Mouse (Mus musculus): ENCODE measurements around the gene Lypla2.

DNA sequence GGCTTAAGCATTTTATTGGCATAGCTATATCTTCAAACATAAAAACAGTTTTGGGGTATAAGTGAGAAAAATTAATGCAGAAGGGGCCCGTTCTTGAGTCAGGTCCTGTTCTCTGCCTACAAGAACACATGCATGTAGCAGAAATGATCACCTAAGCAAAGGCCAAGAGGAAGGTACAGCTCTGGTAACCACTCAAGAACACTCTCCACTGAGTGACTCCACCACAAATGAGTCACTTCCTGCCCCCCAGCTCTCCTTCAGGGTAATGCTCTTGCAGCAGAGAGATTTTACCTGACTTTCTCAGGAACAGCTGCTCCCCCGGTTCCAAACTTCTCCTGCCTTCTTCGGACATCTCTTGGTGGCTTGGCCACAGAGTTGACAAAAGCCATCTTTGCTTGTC, 34.4 kb upstream of the Lypla2 start:
- TF ChIP-seq POLR2A (IDR thresholded peaks at IDR 0.05; ENCODE audit: low read depth, low read length) (no peak), GABPA (IDR thresholded peaks at IDR 0.05; ENCODE audit: insufficient replicate concordance, low read depth, low read length) (no peak), IRF4 (IDR thresholded peaks at IDR 0.05; ENCODE audit: low read depth, low read length) (no peak), EP300 (IDR thresholded peaks at IDR 0.05; ENCODE audit: low read length) (no peak), CHD2 (IDR thresholded peaks at IDR 0.05; ENCODE audit: low read length) (no peak), CTCF (conservative IDR thresholded peaks at IDR 0.05 in 1 of 2, IDR thresholded peaks at IDR 0.05 in 1 of 2; ENCODE audit: low read depth in 2 of 2, low read length in 2 of 2) (no peak), ZC3H11A (IDR thresholded peaks at IDR 0.05; ENCODE audit: low read depth, low read length) (no peak), RAD21 (IDR thresholded peaks at IDR 0.05; ENCODE audit: low read depth, low read length) (no peak), E2F4 (IDR thresholded peaks at IDR 0.05; ENCODE audit: insufficient replicate concordance, low read depth, low read length) (no peak), CHD1 (IDR thresholded peaks at IDR 0.05; ENCODE audit: low read depth, low read length) (no peak)
